Mouse (Mus musculus) heart, postnatal 14 days (tissue): ENCODE results near the gene Tinf2. TPM values are rescaled to one million over a fixed set of nuclear protein-coding genes. Genes with fewer than 3 reads are reported as not detected.

Experiments used
- DNase-seq, 2 experiments: peaks; one replicate each; pipeline ENCODE4 v3.0.0; 2021 to 2022
- intact Hi-C: fragments of 180-260 bp; cut with DNase I; formaldehyde crosslinking; loops from one replicate; pipeline ENCODE4 v1.15.1; 2025
- total RNA-seq, 2 experiments: library from RNA; stranded (reverse); gene quantifications; 2 replicates each; pipeline ENCODE4 v1.2.3; 2021

The Tinf2 gene
- total RNA-seq, 2 experiments from 2014 or later = 10.5 to 10.8 TPM

DNA sequence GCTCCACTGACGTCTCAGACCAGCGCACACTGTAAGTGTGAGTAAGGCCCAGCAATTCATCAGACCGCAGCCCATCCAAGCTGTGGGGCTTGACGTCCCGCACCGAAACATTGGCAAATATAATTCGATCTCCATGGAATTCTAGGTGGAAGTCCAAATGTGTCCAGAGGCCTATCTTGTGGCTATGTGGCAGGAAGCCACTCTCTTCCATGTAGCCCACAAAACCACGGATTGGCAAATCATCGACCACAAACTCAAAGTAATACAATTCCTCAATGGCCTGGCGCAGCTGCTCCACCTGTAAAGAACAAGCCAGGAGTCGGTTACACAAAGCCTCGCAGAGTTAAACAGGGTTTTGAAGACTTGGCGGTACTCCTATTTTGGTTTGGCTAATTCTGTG is 40.3 kb downstream of the Tinf2 start:
- no peak for DNase-seq
- intact Hi-C loops = no loop called here

DNA sequence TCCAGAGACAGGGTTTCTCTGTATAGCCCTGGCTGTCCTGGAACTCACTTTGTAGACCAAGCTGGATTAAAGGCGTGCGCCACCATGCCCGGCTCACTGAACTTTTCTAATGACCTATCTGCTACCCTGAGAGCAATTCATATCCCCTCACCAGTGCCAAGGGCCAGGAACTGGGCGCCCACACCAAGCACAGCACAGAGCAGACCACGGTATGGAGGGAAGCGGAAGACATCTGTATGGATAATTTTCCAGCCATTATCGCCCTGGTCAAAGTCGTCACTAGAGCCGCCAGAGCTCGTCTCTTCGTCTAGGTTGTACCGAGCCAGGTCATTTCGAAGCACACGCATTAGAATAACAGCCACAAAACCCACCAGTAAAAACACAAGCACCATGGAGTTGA is 40.8 kb downstream of the Tinf2 start:
- DNase-seq = no peak
- intact Hi-C loops = no loop called here

DNA sequence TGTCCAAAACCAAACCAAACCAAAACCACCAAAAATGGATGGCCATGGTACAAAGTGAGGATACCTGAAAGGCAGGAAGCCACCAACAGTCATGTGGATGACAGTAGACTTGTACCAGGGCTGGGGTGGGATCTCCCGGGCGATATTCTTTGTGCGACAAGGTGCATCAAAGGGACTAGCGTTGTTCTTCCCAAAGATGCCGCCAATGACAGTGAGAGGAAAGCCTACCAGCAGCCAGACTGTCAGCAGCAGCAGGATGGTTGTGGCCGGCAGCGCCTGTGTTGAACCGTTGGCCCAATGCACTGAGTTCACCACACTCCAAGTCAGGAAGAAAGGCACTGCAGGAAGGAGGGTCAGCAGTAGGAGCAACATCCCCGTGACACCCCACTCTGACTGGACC is 43.8 kb downstream of the Tinf2 start, which contains the start of gene Gm49378:
Gene Gm49378 (minus strand): TSS at position 101 of the 400 bp plus-strand sequence.
- intact Hi-C loops = no loop called here
- DNase-seq = no peak

DNA sequence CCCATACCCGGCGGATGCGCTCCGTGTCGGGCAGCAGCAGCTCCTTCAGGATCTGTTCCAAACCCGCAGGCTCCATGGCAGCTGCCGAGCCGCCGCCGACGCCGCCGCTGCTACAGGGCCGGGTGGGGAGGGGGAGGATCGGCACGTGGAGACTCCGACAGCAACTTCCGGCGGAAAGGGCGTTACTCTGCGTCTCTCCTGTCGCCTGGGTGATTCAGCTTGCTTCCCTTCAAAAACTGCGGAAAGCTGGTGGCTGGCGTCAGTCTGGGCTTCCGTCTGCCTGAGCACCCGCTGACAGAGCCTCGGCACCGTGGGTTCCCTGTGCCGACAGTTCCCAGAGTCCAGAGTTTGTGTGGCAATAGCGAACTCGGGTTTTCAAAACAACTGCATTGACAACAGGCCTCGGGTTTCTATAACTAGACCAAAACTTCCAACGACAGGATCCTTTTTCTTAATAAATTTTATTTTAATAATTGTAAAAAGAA is 46.1 kb downstream of the Tinf2 start, which contains the start of gene Ipo4:
Gene Ipo4 (minus strand): TSS at position 435 of the 485 bp plus-strand sequence.
- intact Hi-C loops = no loop called here
- peak; percentile 85 to 91 for DNase-seq

DNA sequence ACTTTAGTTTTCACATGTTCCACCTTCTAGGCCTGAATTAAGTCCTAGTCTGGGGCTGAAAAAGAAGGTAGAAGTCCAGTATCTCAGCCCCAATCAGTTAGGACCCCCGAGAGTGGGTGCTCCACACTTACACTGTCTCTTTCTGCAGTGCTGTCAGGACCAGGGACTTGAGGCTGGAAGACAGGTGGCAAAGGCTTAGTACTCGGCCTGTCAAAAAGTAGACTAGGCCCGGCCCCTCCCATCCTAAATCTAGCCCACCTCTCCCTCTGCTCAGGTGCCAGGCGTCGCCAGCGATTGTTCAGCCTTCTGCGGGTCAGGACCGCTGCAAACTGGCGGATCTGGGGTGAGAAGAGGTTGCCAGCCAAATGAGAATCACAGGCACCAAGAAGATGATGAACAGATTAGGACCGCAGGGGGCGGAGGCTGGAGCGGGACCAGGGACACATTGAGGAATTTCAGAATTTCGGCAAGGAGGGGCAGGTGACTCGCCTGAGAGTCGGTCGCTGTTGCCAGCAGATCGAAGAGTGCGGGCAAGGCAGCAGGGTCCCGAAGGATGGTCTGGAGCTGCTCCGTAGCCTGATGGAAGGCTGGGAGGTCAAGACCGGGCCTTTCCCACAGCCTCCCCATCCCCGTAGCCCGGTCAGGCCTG is 46.6 kb downstream of the Tinf2 start:
- intact Hi-C loops = loop anchor here (5.0 kb wide), 1 partner anchor 37 kb away; the partner anchor contains the start of genes Gmpr2 and Nedd8
- DNase-seq = peak in 1 of 2 experiments; percentile 21

DNA sequence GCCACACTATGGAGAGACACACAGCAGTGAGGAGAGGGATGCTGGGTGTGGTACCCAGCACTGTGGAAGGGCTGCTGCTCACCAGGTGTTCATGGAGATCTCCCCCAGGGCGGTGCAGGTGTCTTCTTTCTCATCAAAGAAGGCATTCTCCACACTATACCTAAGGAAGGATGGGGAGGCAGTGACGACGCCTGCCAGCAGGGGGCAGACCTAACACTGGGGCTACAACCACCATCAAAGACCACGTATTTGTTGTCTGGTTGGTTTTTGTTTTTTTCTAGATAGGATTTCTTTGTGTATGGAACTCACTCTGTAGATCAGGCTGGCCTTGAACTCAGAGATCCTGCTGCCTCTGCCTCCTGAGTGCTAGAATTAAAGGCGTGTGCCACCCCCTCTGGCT is 52.3 kb downstream of the Tinf2 start:
- intact Hi-C loops = no loop called here
- peak; percentile 59 to 72 for DNase-seq

DNA sequence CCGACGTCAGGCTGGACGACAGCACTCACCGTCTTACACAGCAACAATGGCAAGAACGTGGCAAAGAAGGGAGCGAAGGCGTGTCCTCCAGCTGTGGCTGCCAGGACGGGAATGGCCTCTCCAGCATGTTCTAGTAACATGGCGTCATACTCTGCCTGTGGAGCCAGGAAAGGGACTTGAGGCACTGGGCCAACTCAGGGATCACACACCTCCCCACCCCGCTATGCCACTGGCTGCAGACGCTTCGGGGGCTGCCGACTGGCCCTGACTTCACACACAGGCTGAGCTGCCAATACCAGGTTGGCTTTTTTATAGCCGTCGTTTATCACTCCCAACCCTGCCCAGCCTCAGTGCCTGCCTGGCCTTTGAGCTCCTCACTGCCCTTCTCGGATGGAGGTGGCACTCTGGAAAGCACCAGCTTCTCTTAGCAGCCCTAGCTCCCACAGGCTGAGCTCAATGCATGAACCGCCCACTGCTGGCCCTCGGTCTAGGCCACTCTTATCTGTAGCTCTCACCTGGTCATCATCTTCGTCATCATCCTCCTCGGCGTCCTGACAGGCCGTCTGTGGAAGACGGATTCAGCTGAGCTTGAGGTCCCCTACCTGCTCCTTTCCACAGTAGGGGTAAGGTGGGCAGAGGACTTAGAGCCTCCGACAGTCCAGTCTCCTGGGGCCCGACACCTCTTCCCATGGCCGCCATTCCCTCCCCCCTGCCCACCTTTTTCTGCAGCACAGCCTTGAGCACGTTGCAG is 53.4 kb downstream of the Tinf2 start:
- no peak for DNase-seq
- intact Hi-C loops = no loop called here

Other genes with a start within 250 kb of the Tinf2 start
- gene Dhrs4, start 203.1 kb downstream of the Tinf2 start, total RNA-seq = 100 to 1,000 TPM; 129 to 134 TPM
- gene Carmil3, start 191.2 kb downstream of the Tinf2 start, total RNA-seq = 1 to 10 TPM; 2.5 to 5.5 TPM
- gene Cpne6, start 171.4 kb downstream of the Tinf2 start, total RNA-seq = not detected
- not detected for gene Nrl, start 156.8 kb downstream of the Tinf2 start, total RNA-seq
- gene Pck2, start 141.6 kb downstream of the Tinf2 start, total RNA-seq = 10 to 100 TPM; 17.7 to 23.0 TPM
- 100 to 1,000 TPM; 112 to 118 TPM for gene Dcaf11, start 121.8 kb downstream of the Tinf2 start, total RNA-seq
- gene A730061H03Rik, start 121.4 kb downstream of the Tinf2 start, total RNA-seq = under 1 TPM in 1 of 2 experiments, not detected in 1; 0.69 TPM
- gene Fitm1, start 106.2 kb downstream of the Tinf2 start, total RNA-seq = 100 to 1,000 TPM; 204 to 226 TPM
- gene Psme1, start 103.7 kb downstream of the Tinf2 start, total RNA-seq = 100 to 1,000 TPM; 218 to 238 TPM
- gene Emc9, start 96.5 kb downstream of the Tinf2 start, total RNA-seq = 10 to 100 TPM; 39.9 to 45.0 TPM
- gene Psme2, start 90.7 kb downstream of the Tinf2 start, total RNA-seq = 100 to 1,000 TPM in 1 of 2 experiments, 10 to 100 TPM in 1; 90.7 to 132 TPM
- 10 to 100 TPM; 21.8 to 26.1 TPM for gene Rnf31, start 90.1 kb downstream of the Tinf2 start, total RNA-seq
- 1 to 10 TPM; 9.2 to 9.3 TPM for gene Irf9, start 78.2 kb downstream of the Tinf2 start, total RNA-seq
- 1 to 10 TPM in 1 of 2 experiments, under 1 TPM in 1; 0.72 to 1.2 TPM for gene Rec8, start 63.8 kb downstream of the Tinf2 start, total RNA-seq
- gene Ipo4, start 45.9 kb downstream of the Tinf2 start, total RNA-seq = 10 to 100 TPM; 41.4 to 49.9 TPM
- 1 to 10 TPM; 2.2 to 2.9 TPM for gene Gm49378, start 43.9 kb downstream of the Tinf2 start, total RNA-seq
- 10 to 100 TPM; 45.3 to 45.4 TPM for gene Tm9sf1, start 38.0 kb downstream of the Tinf2 start, total RNA-seq
- under 1 TPM; 0.53 to 0.76 TPM for gene Tssk4, start 31.6 kb downstream of the Tinf2 start, total RNA-seq
- gene Mdp1, start 21.3 kb downstream of the Tinf2 start, total RNA-seq = 10 to 100 TPM; 52.4 to 55.9 TPM
- gene Gmpr2, start 9.9 kb downstream of the Tinf2 start, total RNA-seq = 10 to 100 TPM; 12.8 to 14.1 TPM
- 100 to 1,000 TPM; 254 to 257 TPM for gene Nedd8, start 9.7 kb downstream of the Tinf2 start, total RNA-seq
- gene Tgm1, start 32.1 kb upstream of the Tinf2 start, total RNA-seq = under 1 TPM; 0.29 TPM
- 10 to 100 TPM; 11.4 to 13.7 TPM for gene Rabggta, start 40.4 kb upstream of the Tinf2 start, total RNA-seq
- 10 to 100 TPM; 54.6 to 56.2 TPM for gene Dhrs1, start 63.9 kb upstream of the Tinf2 start, total RNA-seq
- 10 to 100 TPM; 11.2 to 11.4 TPM for gene Nop9, start 63.9 kb upstream of the Tinf2 start, total RNA-seq
- 1 to 10 TPM in 1 of 2 experiments, under 1 TPM in 1; 1.00 to 1.0 TPM for gene Cideb, start 76.6 kb upstream of the Tinf2 start, total RNA-seq
- under 1 TPM; 0.12 to 0.17 TPM for gene Ltb4r2, start 79.6 kb upstream of the Tinf2 start, total RNA-seq
- under 1 TPM; 0.37 to 0.60 TPM for gene Ltb4r1, start 84.1 kb upstream of the Tinf2 start, total RNA-seq
- gene Adcy4, start 102.3 kb upstream of the Tinf2 start, total RNA-seq = 10 to 100 TPM; 19.8 to 21.1 TPM
- 1 to 10 TPM; 4.4 to 6.1 TPM for gene Ripk3, start 107.0 kb upstream of the Tinf2 start, total RNA-seq
- gene Nfatc4, start 141.3 kb upstream of the Tinf2 start, total RNA-seq = 1 to 10 TPM; 7.0 to 9.2 TPM
- gene Nynrin, start 172.2 kb upstream of the Tinf2 start, total RNA-seq = 10 to 100 TPM; 13.6 to 15.8 TPM
- under 1 TPM; 0.10 TPM for gene Cbln3, start 202.6 kb upstream of the Tinf2 start, total RNA-seq
- gene Khnyn, start 203.1 kb upstream of the Tinf2 start, total RNA-seq = 10 to 100 TPM; 13.4 to 14.3 TPM
- 10 to 100 TPM; 71.5 to 78.4 TPM for gene Sdr39u1, start 218.5 kb upstream of the Tinf2 start, total RNA-seq